Mouse (Mus musculus) ES-Bruce4 (cell line): Measurements from ENCODE around the gene Ier2. TPM values are rescaled to one million over a fixed set of nuclear protein-coding genes. Genes with fewer than 3 reads are reported as not detected.

ENCODE experiments used
- H3K27ac ChIP-seq: 2 replicates; pipeline ENCODE4 v1.5.1; 2012; ENCODE audit warnings: low read length, inconsistent platforms; ENCODE audit not compliant: insufficient read depth
- H3K27me3 ChIP-seq: 2 replicates; pipeline ENCODE4 v1.6.1; 2012; ENCODE audit warnings: mild to moderate bottlenecking, low read length, inconsistent platforms; ENCODE audit not compliant: control insufficient read depth, poor library complexity, insufficient read depth, severe bottlenecking
- H3K36me3 ChIP-seq: 2 replicates; pipeline ENCODE4 v1.6.1; 2012; ENCODE audit warnings: inconsistent platforms, mild to moderate bottlenecking, low read length, moderate library complexity; ENCODE audit not compliant: control insufficient read depth, poor library complexity, insufficient read depth, severe bottlenecking
- H3K4me1 ChIP-seq: one replicate; pipeline ENCODE4 v1.8.1; 2011; ENCODE audit warnings: low read length; ENCODE audit not compliant: control insufficient read depth, insufficient read depth
- H3K4me3 ChIP-seq: 2 replicates; pipeline ENCODE4 v1.5.1; 2011; ENCODE audit warnings: low read depth, mild to moderate bottlenecking, low read length
- H3K9ac ChIP-seq: 2 replicates; pipeline ENCODE4 v1.6.1; 2012; ENCODE audit warnings: low read depth, mild to moderate bottlenecking, inconsistent platforms; ENCODE audit not compliant: poor library complexity, severe bottlenecking
- H3K9me3 ChIP-seq: replicated peaks from 2 replicates; pipeline ENCODE4 v1.6.1; 2012; ENCODE audit warnings: mild to moderate bottlenecking, low read length, inconsistent platforms; ENCODE audit not compliant: control insufficient read depth, poor library complexity, insufficient read depth, severe bottlenecking
- CTCF ChIP-seq: IDR thresholded peaks from one replicate; pipeline ENCODE4 v1.8.1; 2011; ENCODE audit warnings: low read depth, low read length
- EP300 ChIP-seq: IDR thresholded peaks from 2 replicates; pipeline ENCODE4 v1.6.1; 2011; ENCODE audit warnings: low read depth, low read length; ENCODE audit not compliant: insufficient read depth
- POLR2A ChIP-seq: IDR thresholded peaks from one replicate; pipeline ENCODE4 v1.8.1; 2011; ENCODE audit warnings: low read length; ENCODE audit not compliant: insufficient read depth
- polyA plus RNA-seq: library from polyadenylated mRNA; stranded (reverse); fragments of >200 nt; gene quantifications from 2 replicates; pipeline ENCODE4 v1.2.4, GENCODE M21; 2011; ENCODE audit warnings: low read depth; ENCODE audit not compliant: missing spikeins, insufficient read depth, insufficient read length

The Ier2 gene
- polyA plus RNA-seq, 1 experiment, result 42.8 TPM

DNA sequence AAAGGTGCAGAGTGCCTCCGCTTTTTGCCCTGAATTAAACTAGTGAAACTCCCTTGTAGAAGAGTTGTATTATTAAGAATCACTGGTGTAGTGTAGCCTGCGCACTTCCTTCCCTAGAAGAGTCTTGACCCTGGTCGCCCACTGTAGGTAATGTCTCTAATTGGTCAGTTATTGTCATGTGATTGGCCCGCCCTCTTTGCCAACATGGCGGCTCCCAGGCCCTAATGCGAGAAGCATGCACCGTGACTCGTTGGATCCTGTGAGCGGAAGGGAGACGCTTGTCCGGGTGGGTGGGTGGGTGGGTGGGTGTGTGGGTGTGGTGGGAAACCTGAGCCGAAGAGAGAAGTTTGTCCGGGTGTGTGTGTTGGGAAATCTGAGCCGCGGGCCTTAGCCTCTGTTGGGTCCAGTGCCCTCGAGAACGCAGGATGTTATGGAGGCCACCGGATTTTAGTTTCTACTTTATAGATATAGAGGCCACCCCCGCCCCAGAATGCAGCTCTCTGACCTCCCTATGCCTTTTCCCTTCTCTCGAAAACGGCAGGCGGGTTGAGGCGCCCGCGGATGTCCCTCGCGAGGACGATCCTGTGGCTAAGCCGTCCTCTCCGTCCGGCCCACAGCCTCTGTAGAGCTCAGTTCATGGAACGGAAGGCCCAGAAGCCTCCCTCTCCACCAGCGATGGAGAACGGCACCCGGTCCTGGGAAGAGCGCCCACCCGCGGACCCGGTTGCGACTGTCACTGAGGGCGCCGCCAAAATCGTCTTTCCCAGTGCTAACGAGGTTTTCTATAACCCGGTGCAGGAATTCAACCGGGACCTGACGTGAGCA, 26.7 kb upstream of the Ier2 start:
- Histone ChIP-seq H3K36me3 (peaks cover 34% of the 10 kb centered on the region), H3K9me3 (no peaks in the 10 kb centered on the region), H3K27ac (peak overlapping the region; percentile 52; the same call in 1 of the 2 replicates), H3K4me3 (peak overlapping the region; percentile 89), H3K9ac (peak overlapping the region; percentile 95), H3K27me3 (no peaks in the 10 kb centered on the region), H3K4me1 (peaks cover 3% of the 10 kb centered on the region)
- TF ChIP-seq EP300, result peak; percentile 27; the same call in 1 of the 2 replicates
- no peak for TF ChIP-seq POLR2A
- peak; percentile 3 for TF ChIP-seq CTCF

DNA sequence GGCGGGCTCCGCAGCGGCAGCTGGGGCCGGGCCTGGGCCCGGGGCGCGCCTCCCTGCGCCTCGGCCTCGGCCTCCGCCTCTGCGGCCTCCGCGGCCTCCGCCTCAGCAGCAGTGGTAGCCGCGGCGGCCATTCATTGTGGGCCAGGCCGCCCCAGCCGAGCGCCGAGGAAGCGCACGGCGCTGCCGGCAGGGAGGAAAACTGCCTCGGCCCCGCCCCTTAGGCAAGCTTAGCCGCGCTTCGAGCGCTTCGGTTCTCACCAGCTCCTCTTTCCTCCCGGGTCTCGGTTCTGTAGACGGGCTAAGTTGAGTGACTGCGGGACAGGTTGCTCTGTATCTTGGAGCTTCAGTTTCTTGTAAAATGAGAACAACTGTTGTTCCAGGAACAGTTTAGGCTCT, 25.1 kb upstream of the Ier2 start, which contains the start of gene Nacc1:
Nacc1 (minus strand) TSS at position 158 of the 396 bp plus-strand sequence.
- peak within 1 kb of the TSS; percentile 95 for H3K27ac ChIP-seq
- peaks cover 3% of the 10 kb centered on the region for H3K4me1 ChIP-seq
- peak; percentile 59; the same call in 1 of the 2 replicates for TF ChIP-seq EP300
- no peak for TF ChIP-seq CTCF
- TF ChIP-seq POLR2A, result no peak
- H3K4me3 ChIP-seq, result peak within 1 kb of the TSS; percentile 86
- H3K27me3 ChIP-seq, result no peaks in the 10 kb centered on the region
- H3K9me3 ChIP-seq, result no peaks in the 10 kb centered on the region
- peak within 1 kb of the TSS; percentile 100 for H3K9ac ChIP-seq
- H3K36me3 ChIP-seq, result peaks cover 30% of the 10 kb centered on the region

DNA sequence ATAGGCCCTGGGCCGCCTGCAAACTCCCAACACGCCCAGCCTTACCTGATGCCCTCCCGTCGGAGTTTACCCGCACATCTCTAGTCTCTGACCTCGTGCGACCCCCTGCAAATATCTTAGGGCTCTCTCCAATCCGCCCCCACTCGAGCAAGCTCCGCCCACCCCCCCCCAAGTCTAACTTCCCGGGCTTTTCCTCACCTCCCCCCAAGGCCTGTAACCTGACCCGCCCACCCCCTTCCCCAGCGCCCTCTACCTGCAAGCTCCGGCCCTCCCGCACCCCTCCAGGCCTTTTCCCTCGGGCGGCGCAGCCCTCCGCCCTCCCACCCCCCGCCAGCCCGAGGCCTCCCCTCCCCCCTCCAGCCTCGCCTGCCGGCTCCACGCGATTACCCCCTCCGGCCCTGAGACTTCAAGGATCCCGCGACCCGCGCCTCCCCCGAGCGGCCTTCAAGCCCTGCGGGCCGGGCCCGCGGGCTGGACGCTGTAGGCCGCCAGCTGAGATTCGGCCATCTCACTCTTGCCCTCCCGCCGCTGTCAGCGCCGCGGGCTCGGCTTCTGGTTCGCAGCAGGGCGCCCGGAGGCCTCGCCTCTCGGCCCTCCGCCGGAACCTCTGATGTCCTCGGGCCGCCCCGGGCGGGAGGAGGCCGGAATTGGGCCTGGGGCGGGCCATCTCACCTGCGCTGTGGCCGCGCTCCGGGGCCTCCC, 24.5 kb upstream of the Ier2 start:
- H3K36me3 ChIP-seq, result peaks cover 29% of the 10 kb centered on the region
- peak overlapping the region; percentile 100 for H3K9ac ChIP-seq
- H3K4me3 ChIP-seq, result peak overlapping the region; percentile 86
- TF ChIP-seq CTCF (no peak), EP300 (no peak), POLR2A (no peak)
- peak overlapping the region; percentile 95 for H3K27ac ChIP-seq
- no peaks in the 10 kb centered on the region for H3K27me3 ChIP-seq
- H3K4me1 ChIP-seq, result peaks cover 3% of the 10 kb centered on the region
- no peaks in the 10 kb centered on the region for H3K9me3 ChIP-seq

DNA sequence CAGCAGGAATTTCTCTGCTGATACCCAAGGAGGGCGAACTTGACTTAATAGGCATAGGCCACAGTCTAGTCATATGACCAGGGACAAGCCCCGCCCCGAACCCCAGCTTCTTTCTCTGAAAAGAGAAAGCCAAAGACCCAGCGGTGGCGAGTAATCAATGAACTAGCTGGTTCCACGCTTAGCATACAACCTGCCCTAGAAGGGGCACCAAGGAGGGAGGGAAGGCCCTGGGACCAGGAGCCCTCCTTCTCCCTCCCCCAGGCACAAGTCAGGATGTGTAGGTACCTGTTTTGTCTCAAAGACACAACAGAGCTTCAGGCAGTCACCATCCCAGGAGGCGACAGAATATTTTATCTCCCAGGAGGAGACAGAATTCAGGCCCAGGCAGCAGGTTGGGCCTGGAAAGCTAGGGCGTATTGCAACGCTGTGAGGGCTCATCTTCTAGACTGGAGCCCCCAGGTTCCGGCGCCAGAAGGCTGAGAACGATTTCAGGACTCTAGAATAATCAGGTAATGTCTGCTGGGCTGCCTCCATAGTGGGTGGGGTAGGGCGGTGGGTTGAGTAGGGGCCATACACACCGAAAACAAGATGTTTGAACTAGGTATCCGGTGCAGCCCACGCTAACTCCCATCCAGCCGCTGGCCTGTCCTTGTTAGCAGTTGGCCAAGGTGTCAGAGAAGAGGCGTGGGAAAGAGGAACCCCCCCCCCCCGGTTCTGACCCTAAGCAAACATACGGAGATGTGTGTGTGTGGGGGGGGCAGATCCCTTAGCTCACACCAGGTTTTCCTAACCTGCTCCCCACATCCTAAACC, 23.7 kb upstream of the Ier2 start, which contains the start of gene Trmt1:
Trmt1 (plus strand) TSS at position 117 of the 812 bp plus-strand sequence.
- H3K9me3 ChIP-seq, result no peaks in the 10 kb centered on the region
- H3K4me1 ChIP-seq, result peaks cover 3% of the 10 kb centered on the region
- peak within 1 kb of the TSS; percentile 100 for H3K9ac ChIP-seq
- TF ChIP-seq POLR2A (no peak), CTCF (no peak), EP300 (no peak)
- H3K27me3 ChIP-seq, result no peaks in the 10 kb centered on the region
- H3K27ac ChIP-seq, result peak within 1 kb of the TSS; percentile 95
- peaks cover 26% of the 10 kb centered on the region for H3K36me3 ChIP-seq
- H3K4me3 ChIP-seq, result peak within 1 kb of the TSS; percentile 73

DNA sequence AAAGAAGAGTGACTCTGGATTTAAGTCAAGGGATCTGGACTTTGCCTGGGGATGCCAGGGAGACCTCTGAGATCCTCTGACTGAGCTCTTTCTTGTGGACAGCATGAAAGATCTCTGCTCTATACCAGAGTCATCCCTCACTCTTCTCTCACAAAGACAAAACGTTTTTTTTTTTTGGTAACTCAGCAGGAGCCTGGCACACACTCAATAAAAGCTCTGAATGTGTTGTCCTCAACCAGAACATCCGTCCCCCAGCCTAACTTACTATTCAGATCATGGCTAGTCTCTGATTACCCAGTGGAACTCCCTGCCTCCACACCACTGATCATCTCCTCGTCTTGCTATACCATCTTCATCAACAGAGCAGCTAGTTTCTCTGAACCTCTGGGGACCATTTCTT, 21.9 kb upstream of the Ier2 start:
- Histone ChIP-seq H3K36me3 (peaks cover 20% of the 10 kb centered on the region), H3K4me3 (no peak overlapping the region)

More for the DNA sequence above, 21.9 kb upstream of the Ier2 start:
- TF ChIP-seq EP300, result no peak
- no peak for TF ChIP-seq POLR2A
- no peak for TF ChIP-seq CTCF
- no peaks in the 10 kb centered on the region for H3K27me3 ChIP-seq
- no peak overlapping the region for H3K27ac ChIP-seq
- peaks cover 3% of the 10 kb centered on the region for H3K4me1 ChIP-seq
- H3K9me3 ChIP-seq, result no peaks in the 10 kb centered on the region
- H3K9ac ChIP-seq, result no peak overlapping the region
